Mouse (Mus musculus) E14TG2a.4 (cell line): ENCODE results near the gene Disp1.

Source experiments
- CTCF ChIP-seq: conservative IDR thresholded peaks from 2 replicates; pipeline ENCODE4 v1.5.1; 2014; ENCODE audit warnings: low read length
- NANOG ChIP-seq: IDR thresholded peaks from 2 replicates; pipeline ENCODE4 v1.6.1; 2014; ENCODE audit warnings: borderline replicate concordance, low read length, mixed read lengths
- POU5F1 ChIP-seq: IDR thresholded peaks from 2 replicates; pipeline ENCODE4 v1.6.1; 2014; ENCODE audit warnings: low read length, borderline replicate concordance

DNA sequence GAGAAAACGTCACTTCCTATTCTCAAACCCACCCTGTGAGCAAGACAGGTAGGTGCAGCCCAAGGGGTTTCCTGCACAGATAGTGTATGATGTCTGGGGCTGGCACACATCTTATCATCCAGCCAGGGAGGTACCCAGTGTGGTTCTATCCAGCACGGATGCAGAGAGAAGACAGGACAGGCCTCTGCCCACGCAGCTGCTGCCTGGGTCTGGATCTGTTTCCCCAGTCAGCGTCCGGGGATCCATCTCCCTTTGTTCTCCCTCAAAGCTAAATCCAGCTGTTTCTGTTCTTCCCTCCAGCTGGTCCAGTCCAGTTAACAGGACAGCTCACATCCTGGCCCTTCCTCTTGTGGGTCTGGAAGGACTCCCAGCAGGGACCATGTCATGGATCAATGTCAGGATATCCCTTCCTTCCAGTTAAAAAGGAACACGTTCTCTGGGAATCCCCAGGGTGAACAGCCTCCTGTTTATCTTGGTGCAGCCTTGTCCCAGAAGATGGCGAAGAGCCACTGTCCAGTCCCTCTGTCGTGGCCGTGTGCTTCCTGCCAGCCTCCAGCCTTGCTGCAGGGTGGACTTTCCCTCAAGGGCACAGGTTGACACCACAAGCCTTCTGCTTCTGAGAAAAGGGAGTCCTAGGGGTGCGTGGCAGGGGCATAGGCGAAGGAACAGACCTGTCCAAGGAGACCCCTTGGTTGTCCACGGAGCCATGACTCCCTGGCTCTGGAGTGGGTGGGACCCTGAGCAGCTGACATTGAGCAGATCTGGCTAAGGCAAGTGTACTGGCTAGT lies 148.9 kb downstream of the Disp1 start:
- TF ChIP-seq POU5F1 (no peak), CTCF (no peak), NANOG (no peak)
